ENCODE assay signal across 31 mouse cellular contexts in genomic region chr12:84743496-84743895, GRCm38 (mm10). TPM values are rescaled to one million over a fixed set of nuclear protein-coding genes. Genes with fewer than 3 reads are reported as not detected.
"Had no signal": no experiment of that assay in that cellular context is flagged by ENCODE, and none has a peak within 500 bp of the region (broad histone marks: within the 10 kb centered on the region; RNA-seq: fewer than 3 reads in every experiment).

No protein-coding gene starts in this region.

- H3K9ac ChIP-seq: heart, embryonic 12.5 days; hindbrain, embryonic 12.5 days; hindbrain, embryonic 14.5 days; intestine, embryonic 15.5 days; limb, embryonic 12.5 days had no signal

- H3K4me3 ChIP-seq: gastrocnemius, adult 2 months; heart, adult 2 months; heart, embryonic 10.5 days; heart, embryonic 12.5 days; hindbrain, embryonic 10.5 days; hindbrain, embryonic 12.5 days; intestine, embryonic 15.5 days; layer of hippocampus, adult 2 months; left cerebral cortex, adult 2 months; limb, embryonic 10.5 days; limb, embryonic 12.5 days had no signal

- H3K4me2 ChIP-seq: heart, embryonic 12.5 days; hindbrain, embryonic 12.5 days; hindbrain, embryonic 14.5 days; intestine, embryonic 15.5 days; limb, embryonic 12.5 days had no signal

- H3K27ac ChIP-seq: gastrocnemius, adult 2 months; heart, adult 2 months; heart, embryonic 10.5 days; hindbrain, embryonic 10.5 days; hindbrain, embryonic 12.5 days; hindbrain, embryonic 14.5 days; intestine, embryonic 15.5 days; layer of hippocampus, adult 2 months; left cerebral cortex, adult 2 months; limb, embryonic 10.5 days; limb, embryonic 12.5 days had no signal

- ATAC-seq: hindbrain, embryonic 16.5 days; inflammation-experienced regulatory T-cells, adult 6 months; intestine, embryonic 15.5 days; intestine, postnatal 0 days had no signal

- DNase-seq: gastrocnemius, adult 2 months; gastrocnemius, postnatal 10 days; gastrocnemius, postnatal 25 days; heart, adult 2 months; heart, postnatal 10 days; heart, postnatal 4 days; kidney, adult 18-20 months; kidney, adult 8-10 months; kidney, postnatal 10 days; kidney, postnatal 25 days; kidney, postnatal 4 days; liver had no signal

- H3K36me3 ChIP-seq: heart, embryonic 10.5 days; heart, embryonic 12.5 days; hindbrain, embryonic 10.5 days; hindbrain, embryonic 12.5 days; intestine, embryonic 15.5 days; limb, embryonic 10.5 days; limb, embryonic 12.5 days had no signal

- H3K4me1 ChIP-seq: hindbrain, embryonic 12.5 days; intestine, embryonic 15.5 days; limb, embryonic 10.5 days; limb, embryonic 12.5 days had no signal

- H3K27me3 ChIP-seq: intestine, embryonic 15.5 days; limb, embryonic 12.5 days had no signal

- H3K9me3 ChIP-seq: heart, embryonic 10.5 days; heart, embryonic 12.5 days; hindbrain, embryonic 10.5 days; hindbrain, embryonic 12.5 days; intestine, embryonic 15.5 days; limb, embryonic 10.5 days; limb, embryonic 12.5 days had no signal

RNA-seq across cellular contexts. Expression of gene Syndig1l, which starts 44.9 kb away (rescaled TPM):
- total RNA-seq: gastrocnemius, adult 2 months; gastrocnemius, postnatal 10 days; gastrocnemius, postnatal 25 days; gastrocnemius, postnatal 4 days; granulocyte monocyte progenitor cell, adult 5-6 weeks; heart, adult 2 months; heart, postnatal 10 days; heart, postnatal 25 days; heart, postnatal 4 days had no signal
- polyA plus RNA-seq: heart, adult 2 months; heart, embryonic 12.5 days; heart, embryonic 14.5 days; heart, embryonic 16.5 days; inflammation-experienced regulatory T-cells, adult 6 months; kidney, embryonic 14.5 days; limb, embryonic 10.5 days; limb, embryonic 12.5 days had no signal
